Mouse (Mus musculus) heart, adult 2 months (tissue): ENCODE data around the gene Lcor.

Source experiments
- CTCF ChIP-seq: fragments of 200-600 bp; IDR thresholded peaks from 2 replicates; pipeline ENCODE4 v1.8.1; 2022; ENCODE audit warnings: antibody characterized with exemption, mild to moderate bottlenecking, moderate library complexity
- EP300 ChIP-seq: fragments of 200-500 bp; IDR thresholded peaks from 2 replicates; pipeline ENCODE4 v1.6.1; 2011; ENCODE audit warnings: low read depth, low read length, control low read depth; ENCODE audit not compliant: insufficient read depth
- POLR2A ChIP-seq: fragments of 200-500 bp; IDR thresholded peaks from 2 replicates; pipeline ENCODE4 v1.6.1; 2011; ENCODE audit warnings: mild to moderate bottlenecking, low read depth, low read length, control low read depth; ENCODE audit not compliant: insufficient read depth

- TF ChIP-seq CTCF (no peak), POLR2A (no peak), EP300 (no peak)
Observed at GRCm38 (mm10) chr19:41474943-41475342, 7.5 kb upstream of the Lcor start.
